Mouse (Mus musculus) intestine, embryonic 15.5 days (tissue): ENCODE results near the gene Nyap1. TPM values are rescaled to one million over a fixed set of nuclear protein-coding genes. Genes with fewer than 3 reads are reported as not detected.

Source experiments
- ATAC-seq: fragments of 200-750 bp; cut with Nextera tagmentation; 2 replicates; pipeline ENCODE4 v1.8.0; 2017; ENCODE audit warnings: moderate TSS enrichment, moderate library complexity
- H3K27ac ChIP-seq: fragments of 300-500 bp; sonication (generic); 2 replicates; pipeline ENCODE4 v1.5.1; 2015; ENCODE audit warnings: mild to moderate bottlenecking, inconsistent platforms
- H3K27me3 ChIP-seq: fragments of 300-500 bp; sonication (generic); replicated peaks from 2 replicates; pipeline ENCODE4 v1.6.1; 2015; ENCODE audit warnings: inconsistent platforms
- H3K36me3 ChIP-seq: fragments of 300-500 bp; sonication (generic); 2 replicates; pipeline ENCODE4 v1.6.1; 2015; ENCODE audit warnings: inconsistent platforms
- H3K4me1 ChIP-seq: fragments of 300-500 bp; sonication (generic); replicated peaks from 2 replicates; pipeline ENCODE4 v1.6.1; 2015; ENCODE audit warnings: inconsistent platforms
- H3K4me2 ChIP-seq: fragments of 300-500 bp; sonication (generic); replicated peaks from 2 replicates; pipeline ENCODE4 v1.6.1; 2015; ENCODE audit warnings: mild to moderate bottlenecking, inconsistent platforms
- H3K4me3 ChIP-seq: fragments of 300-500 bp; sonication (generic); replicated peaks from 2 replicates; pipeline ENCODE4 v1.5.1; 2015; ENCODE audit warnings: inconsistent platforms
- H3K9ac ChIP-seq: fragments of 300-500 bp; sonication (generic); 2 replicates; pipeline ENCODE4 v1.6.1; 2015; ENCODE audit warnings: inconsistent platforms
- H3K9me3 ChIP-seq: fragments of 300-500 bp; sonication (generic); 2 replicates; pipeline ENCODE4 v1.6.1; 2016; ENCODE audit warnings: inconsistent platforms
- WGBS: fragments of 180-500 bp; shearing (Covaris S2); methylation state at CpG from one replicate; pipeline ENCODE4 v1.1.7; 2015; 5-methylcytosine and 5-hydroxymethylcytosine counted together
- polyA plus RNA-seq: library from polyadenylated mRNA; unstranded; fragments of >200 nt; fragmentation: Nextera tagmentation; extraction: Ambion mirVana; gene quantifications from 2 replicates; pipeline ENCODE4 v1.2.1, GENCODE M21; 2015

The Nyap1 gene
- polyA plus RNA-seq, 1 experiment from 2014 or later = 2.3 TPM

GRCm38 (mm10) chr5:137699850-137700249 lies 41.6 kb downstream of the Nyap1 start:
- no peak overlapping the region for H3K4me2 ChIP-seq
- no peak overlapping the region for H3K27ac ChIP-seq
- H3K4me1 ChIP-seq = no peaks in the 10 kb centered on the region
- no peaks in the 10 kb centered on the region for H3K27me3 ChIP-seq
- no peaks in the 10 kb centered on the region for H3K9me3 ChIP-seq
- no peak overlapping the region for H3K9ac ChIP-seq
- ATAC-seq = no peak
- no peak overlapping the region for H3K4me3 ChIP-seq
- no peaks in the 10 kb centered on the region for H3K36me3 ChIP-seq
- 44% methylated on average over 2 of the region's 2 CpGs for WGBS

GRCm38 (mm10) chr5:137699080-137699479 lies 42.3 kb downstream of the Nyap1 start:
- Histone ChIP-seq H3K9me3 (no peaks in the 10 kb centered on the region), H3K4me3 (no peak overlapping the region), H3K4me2 (no peak overlapping the region), H3K27me3 (no peaks in the 10 kb centered on the region), H3K4me1 (no peaks in the 10 kb centered on the region), H3K27ac (no peak overlapping the region), H3K36me3 (no peaks in the 10 kb centered on the region), H3K9ac (no peak overlapping the region)
- 71% methylated on average over 3 of the region's 3 CpGs for WGBS
- no peak for ATAC-seq

- Histone ChIP-seq H3K9me3 (no peaks in the 10 kb centered on the region), H3K9ac (no peak overlapping the region), H3K4me3 (no peak overlapping the region), H3K4me2 (no peak overlapping the region), H3K4me1 (no peaks in the 10 kb centered on the region), H3K27ac (no peak overlapping the region), H3K27me3 (no peaks in the 10 kb centered on the region), H3K36me3 (no peaks in the 10 kb centered on the region)
- WGBS = 61% methylated on average over 4 of the region's 4 CpGs
- ATAC-seq = no peak
These were observed 45.5 kb downstream of the Nyap1 start for GRCm38 (mm10) chr5:137695930-137696329.

GRCm38 (mm10) chr5:137694796-137695195 lies 46.6 kb downstream of the Nyap1 start:
- H3K27me3 ChIP-seq = no peaks in the 10 kb centered on the region
- H3K4me3 ChIP-seq = no peak overlapping the region
- H3K36me3 ChIP-seq = no peaks in the 10 kb centered on the region
- WGBS = 91% methylated on average over 3 of the region's 3 CpGs
- no peak overlapping the region for H3K9ac ChIP-seq
- no peak overlapping the region for H3K27ac ChIP-seq
- no peaks in the 10 kb centered on the region for H3K9me3 ChIP-seq
- no peak overlapping the region for H3K4me2 ChIP-seq
- no peaks in the 10 kb centered on the region for H3K4me1 ChIP-seq
- no peak for ATAC-seq

- Histone ChIP-seq H3K27me3 (no peaks in the 10 kb centered on the region), H3K4me1 (no peaks in the 10 kb centered on the region), H3K9me3 (no peaks in the 10 kb centered on the region), H3K36me3 (no peaks in the 10 kb centered on the region), H3K27ac (no peak overlapping the region), H3K4me3 (no peak overlapping the region), H3K9ac (no peak overlapping the region), H3K4me2 (no peak overlapping the region)
- ATAC-seq = no peak
- 71% methylated on average over 1 of the region's 1 CpGs for WGBS
These were observed 49.5 kb downstream of the Nyap1 start for GRCm38 (mm10) chr5:137691881-137692280.

GRCm38 (mm10) chr5:137690531-137690930 lies 50.9 kb downstream of the Nyap1 start:
- WGBS = 53% methylated on average over 9 of the region's 9 CpGs
- Histone ChIP-seq H3K4me3 (no peak overlapping the region), H3K4me1 (no peaks in the 10 kb centered on the region), H3K36me3 (no peaks in the 10 kb centered on the region), H3K4me2 (no peak overlapping the region), H3K9ac (no peak overlapping the region), H3K27ac (no peak overlapping the region), H3K9me3 (no peaks in the 10 kb centered on the region), H3K27me3 (no peaks in the 10 kb centered on the region)
- ATAC-seq = no peak

- ATAC-seq = no peak
- no peak overlapping the region for H3K4me3 ChIP-seq
- H3K27ac ChIP-seq = no peak overlapping the region
- no peaks in the 10 kb centered on the region for H3K9me3 ChIP-seq
- H3K9ac ChIP-seq = no peak overlapping the region
- no peaks in the 10 kb centered on the region for H3K4me1 ChIP-seq
- 74% methylated on average over 3 of the region's 3 CpGs for WGBS
- no peaks in the 10 kb centered on the region for H3K36me3 ChIP-seq
- no peaks in the 10 kb centered on the region for H3K27me3 ChIP-seq
- H3K4me2 ChIP-seq = no peak overlapping the region
These were observed 51.4 kb downstream of the Nyap1 start for GRCm38 (mm10) chr5:137689974-137690373.

GRCm38 (mm10) chr5:137686127-137686790 lies 55.1 kb downstream of the Nyap1 start:
- Histone ChIP-seq H3K36me3 (no peaks in the 10 kb centered on the region), H3K27me3 (no peaks in the 10 kb centered on the region), H3K27ac (no peak overlapping the region), H3K4me3 (no peak overlapping the region), H3K4me1 (no peaks in the 10 kb centered on the region), H3K9me3 (no peaks in the 10 kb centered on the region), H3K4me2 (no peak overlapping the region), H3K9ac (no peak overlapping the region)
- ATAC-seq = peak; percentile 27; the same call in 1 of the 2 replicates
- 73% methylated on average over 6 of the region's 6 CpGs for WGBS

- 92% methylated on average over 3 of the region's 3 CpGs for WGBS
- no peak for ATAC-seq
- H3K27me3 ChIP-seq = no peaks in the 10 kb centered on the region
- no peak overlapping the region for H3K27ac ChIP-seq
- no peaks in the 10 kb centered on the region for H3K9me3 ChIP-seq
- H3K4me3 ChIP-seq = no peak overlapping the region
- no peaks in the 10 kb centered on the region for H3K36me3 ChIP-seq
- H3K9ac ChIP-seq = no peak overlapping the region
- no peaks in the 10 kb centered on the region for H3K4me1 ChIP-seq
- no peak overlapping the region for H3K4me2 ChIP-seq
These were observed 55.8 kb downstream of the Nyap1 start for GRCm38 (mm10) chr5:137685653-137686052.

GRCm38 (mm10) chr5:137684294-137685123 lies 56.9 kb downstream of the Nyap1 start, which contains the start of gene Agfg2:
Gene Agfg2 (minus strand): TSS chr5:137684726.
- peak; percentile 98 for ATAC-seq
- Histone ChIP-seq H3K4me3 (peak within 1 kb of the TSS; percentile 84), H3K9me3 (no peaks in the 10 kb centered on the region), H3K27me3 (no peaks in the 10 kb centered on the region), H3K9ac (peak within 1 kb of the TSS; percentile 80), H3K4me1 (no peaks in the 10 kb centered on the region), H3K36me3 (no peaks in the 10 kb centered on the region), H3K27ac (peak within 1 kb of the TSS; percentile 82), H3K4me2 (peak within 1 kb of the TSS; percentile 88)
- under 1% methylated on average over 62 of the region's 62 CpGs for WGBS

- H3K27me3 ChIP-seq = no peaks in the 10 kb centered on the region
- H3K9me3 ChIP-seq = no peaks in the 10 kb centered on the region
- WGBS = 6% methylated on average over 28 of the region's 28 CpGs
- H3K9ac ChIP-seq = peak overlapping the region; percentile 80
- no peaks in the 10 kb centered on the region for H3K36me3 ChIP-seq
- peak overlapping the region; percentile 82 for H3K27ac ChIP-seq
- H3K4me1 ChIP-seq = 0 out of 2 replicates have a peak, but pooled peaks cover 2% of the 10 kb centered on the region
- H3K4me3 ChIP-seq = peak overlapping the region; percentile 84
- ATAC-seq = no peak; the same call in 1 of the 2 replicates
- H3K4me2 ChIP-seq = peak overlapping the region; percentile 88
These were observed 57.8 kb downstream of the Nyap1 start for GRCm38 (mm10) chr5:137683388-137684293.

- 86% methylated on average over 6 of the region's 6 CpGs for WGBS
- no peak for ATAC-seq
- peak overlapping the region; percentile 88; the same call in 1 of the 2 replicates for H3K4me2 ChIP-seq
These were observed 58.9 kb downstream of the Nyap1 start for GRCm38 (mm10) chr5:137682526-137682925.

More at GRCm38 (mm10) chr5:137682526-137682925, 58.9 kb downstream of the Nyap1 start:
- no peak overlapping the region for H3K4me3 ChIP-seq
- no peaks in the 10 kb centered on the region for H3K36me3 ChIP-seq
- no peak overlapping the region for H3K9ac ChIP-seq
- H3K27me3 ChIP-seq = no peaks in the 10 kb centered on the region
- no peak overlapping the region for H3K27ac ChIP-seq
- 0 out of 2 replicates have a peak, but pooled peaks cover 2% of the 10 kb centered on the region for H3K4me1 ChIP-seq
- H3K9me3 ChIP-seq = no peaks in the 10 kb centered on the region
